Mouse (Mus musculus) embryonic facial prominence, embryonic 13.5 days (tissue): ENCODE data around the gene Cnih2. TPM values are rescaled to one million over a fixed set of nuclear protein-coding genes. Genes with fewer than 3 reads are reported as not detected.
A peak's percentile ranks its signal among the peaks of the same experiment; 100 is the strongest.

Experiments used
- ATAC-seq: fragments of 200-750 bp; cut with Nextera tagmentation; 2 replicates; pipeline ENCODE4 v1.8.0; 2017; ENCODE audit warnings: low read depth; ENCODE audit not compliant: insufficient number of reproducible peaks, insufficient read depth, low FRiP score, low TSS enrichment
- H3K27ac ChIP-seq: fragments of 300-500 bp; sonication (generic); 2 replicates; pipeline ENCODE4 v1.5.1; 2015; ENCODE audit warnings: moderate library complexity, mild to moderate bottlenecking, inconsistent platforms
- H3K27me3 ChIP-seq: fragments of 300-500 bp; sonication (generic); 2 replicates; pipeline ENCODE4 v1.6.1; 2015; ENCODE audit warnings: mild to moderate bottlenecking, inconsistent platforms
- H3K36me3 ChIP-seq: fragments of 300-500 bp; sonication (generic); 2 replicates; pipeline ENCODE4 v1.6.1; 2015; ENCODE audit warnings: mild to moderate bottlenecking, inconsistent platforms
- H3K4me1 ChIP-seq: fragments of 300-500 bp; sonication (generic); 2 replicates; pipeline ENCODE4 v1.6.1; 2015; ENCODE audit warnings: inconsistent platforms
- H3K4me2 ChIP-seq: fragments of 300-500 bp; sonication (generic); 2 replicates; pipeline ENCODE4 v1.6.1; 2015; ENCODE audit warnings: moderate library complexity, mild to moderate bottlenecking, inconsistent platforms
- H3K4me3 ChIP-seq: fragments of 300-500 bp; sonication (generic); 2 replicates; pipeline ENCODE4 v1.5.1; 2015; ENCODE audit warnings: mild to moderate bottlenecking, inconsistent platforms
- H3K9ac ChIP-seq: fragments of 300-500 bp; sonication (generic); 2 replicates; pipeline ENCODE4 v1.6.1; 2015; ENCODE audit warnings: mild to moderate bottlenecking, inconsistent platforms
- H3K9me3 ChIP-seq: fragments of 300-500 bp; sonication (generic); 2 replicates; pipeline ENCODE4 v1.6.1; 2016; ENCODE audit warnings: inconsistent platforms
- WGBS: fragments of 180-500 bp; shearing (Covaris S2); methylation state at CpG from one replicate; pipeline ENCODE4 v1.1.7; 2015; ENCODE audit warnings: mixed read lengths; 5-methylcytosine and 5-hydroxymethylcytosine counted together
- polyA plus RNA-seq: library from polyadenylated mRNA; unstranded; fragments of >200 nt; fragmentation: Nextera tagmentation; extraction: Ambion mirVana; gene quantifications from 2 replicates; pipeline ENCODE4 v1.2.1, GENCODE M21; 2015

Gene Cnih2
- polyA plus RNA-seq, 1 experiment from 2014 or later = 60.1 TPM

DNA sequence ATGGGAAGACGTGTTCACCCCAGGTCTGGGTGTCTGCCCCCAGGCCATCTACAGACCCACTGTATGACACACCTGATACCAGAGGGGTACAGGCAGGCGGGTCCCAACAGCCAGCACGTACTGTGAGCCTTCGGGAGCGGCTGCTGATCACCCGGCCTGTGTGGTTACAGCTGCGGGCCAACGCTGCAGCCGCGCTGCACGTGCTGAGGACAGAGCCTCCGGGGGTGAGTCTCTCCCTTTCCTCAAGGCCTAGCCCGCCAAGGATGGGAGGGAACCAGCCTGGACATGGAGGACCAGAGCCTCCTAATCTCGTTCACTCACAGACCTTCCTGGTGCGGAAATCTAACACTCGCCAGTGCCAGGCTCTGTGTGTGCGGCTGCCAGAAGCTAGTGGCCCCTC is 47.3 kb downstream of the Cnih2 start:
- Histone ChIP-seq H3K36me3 (peaks cover 35% of the 10 kb centered on the region), H3K9me3 (no peaks in the 10 kb centered on the region), H3K4me2 (peak overlapping the region; percentile 45), H3K27me3 (peaks cover 48% of the 10 kb centered on the region), H3K27ac (no peak overlapping the region), H3K4me3 (peak overlapping the region; percentile 24), H3K9ac (peak overlapping the region; percentile 54; the same call in 1 of the 2 replicates), H3K4me1 (peaks cover 24% of the 10 kb centered on the region)
- ATAC-seq = no peak
- WGBS = 7% methylated on average over 17 of the region's 17 CpGs

DNA sequence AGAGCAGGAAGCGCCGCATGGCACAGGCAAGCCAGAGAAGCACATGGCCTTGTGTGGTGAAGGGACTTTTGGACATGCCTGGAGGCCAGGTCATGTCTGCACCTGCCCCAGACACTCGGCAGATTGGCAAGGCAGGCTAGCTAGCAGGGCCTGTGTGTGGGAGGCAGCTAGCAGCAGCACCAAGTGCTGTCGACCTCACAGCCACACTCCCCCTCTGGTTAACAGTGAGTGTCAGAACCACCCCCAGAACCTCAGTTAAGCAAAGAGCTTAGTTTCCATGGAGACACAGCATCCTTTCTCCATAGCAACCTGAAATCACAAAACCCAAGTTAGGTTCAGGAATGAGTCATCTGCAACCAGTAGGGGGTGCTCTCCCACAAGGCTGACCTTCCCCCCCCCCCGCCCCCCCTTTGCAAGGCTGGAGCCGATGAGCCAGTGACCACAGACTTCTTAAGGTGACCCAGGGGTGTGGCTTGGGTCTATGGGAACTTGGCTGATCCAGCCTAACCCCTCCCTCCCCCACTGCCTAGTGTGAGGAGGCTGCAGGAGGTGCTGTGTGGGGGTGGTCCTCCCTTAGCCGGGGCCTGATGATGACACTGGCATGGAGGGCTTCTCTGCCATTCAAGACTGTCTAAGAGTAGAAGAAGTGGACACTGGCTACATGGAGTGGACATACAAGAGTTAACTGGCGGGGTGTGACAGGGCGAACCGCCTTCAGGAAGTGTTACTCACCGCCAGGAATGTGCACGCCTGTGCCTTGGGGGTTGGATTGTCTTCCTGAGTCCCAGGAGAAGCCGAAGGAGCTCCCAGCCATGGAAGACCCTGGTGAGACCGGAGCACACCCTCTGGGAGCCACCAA is 48.0 kb downstream of the Cnih2 start, which contains the start of gene Rin1:
Gene Rin1 (plus strand): TSS at position 435 of the 859 bp plus-strand sequence.
- H3K4me1 ChIP-seq = peaks cover 23% of the 10 kb centered on the region
- H3K4me3 ChIP-seq = peak within 1 kb of the TSS; percentile 24
- no peak within 1 kb of the TSS for H3K27ac ChIP-seq
- H3K9ac ChIP-seq = peak within 1 kb of the TSS; percentile 54
- H3K9me3 ChIP-seq = no peaks in the 10 kb centered on the region
- H3K27me3 ChIP-seq = peaks cover 48% of the 10 kb centered on the region
- 14% methylated on average over 13 of the region's 14 CpGs for WGBS
- H3K36me3 ChIP-seq = peaks cover 43% of the 10 kb centered on the region
- peak within 1 kb of the TSS; percentile 45 for H3K4me2 ChIP-seq
- no peak for ATAC-seq

DNA sequence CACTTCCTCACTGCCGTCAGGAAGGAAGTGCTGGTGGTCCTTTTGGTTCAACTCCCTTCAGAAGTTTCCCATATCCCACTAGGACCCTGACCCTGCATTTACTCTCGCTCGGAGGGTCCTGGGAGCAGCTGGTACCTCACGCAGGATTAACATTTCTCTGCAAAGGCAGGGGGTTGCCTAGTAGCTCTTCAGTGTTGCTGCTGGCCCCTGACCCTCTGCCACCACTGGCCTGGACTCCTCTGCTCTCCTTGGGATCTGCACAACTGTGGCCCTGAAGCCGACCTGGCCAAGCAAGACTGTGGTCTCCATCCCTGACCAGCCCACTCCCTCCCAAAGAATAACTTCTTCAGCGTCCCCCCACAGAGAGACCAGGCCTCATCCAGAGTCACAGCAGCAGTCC is 49.0 kb downstream of the Cnih2 start:
- no peak overlapping the region for H3K27ac ChIP-seq
- no peaks in the 10 kb centered on the region for H3K9me3 ChIP-seq
- H3K27me3 ChIP-seq = peaks cover 43% of the 10 kb centered on the region
- no peak overlapping the region for H3K4me3 ChIP-seq
- H3K4me1 ChIP-seq = peaks cover 23% of the 10 kb centered on the region
- H3K4me2 ChIP-seq = no peak overlapping the region
- 79% methylated on average over 6 of the region's 6 CpGs for WGBS
- ATAC-seq = no peak
- H3K9ac ChIP-seq = no peak overlapping the region
- peaks cover 43% of the 10 kb centered on the region for H3K36me3 ChIP-seq

DNA sequence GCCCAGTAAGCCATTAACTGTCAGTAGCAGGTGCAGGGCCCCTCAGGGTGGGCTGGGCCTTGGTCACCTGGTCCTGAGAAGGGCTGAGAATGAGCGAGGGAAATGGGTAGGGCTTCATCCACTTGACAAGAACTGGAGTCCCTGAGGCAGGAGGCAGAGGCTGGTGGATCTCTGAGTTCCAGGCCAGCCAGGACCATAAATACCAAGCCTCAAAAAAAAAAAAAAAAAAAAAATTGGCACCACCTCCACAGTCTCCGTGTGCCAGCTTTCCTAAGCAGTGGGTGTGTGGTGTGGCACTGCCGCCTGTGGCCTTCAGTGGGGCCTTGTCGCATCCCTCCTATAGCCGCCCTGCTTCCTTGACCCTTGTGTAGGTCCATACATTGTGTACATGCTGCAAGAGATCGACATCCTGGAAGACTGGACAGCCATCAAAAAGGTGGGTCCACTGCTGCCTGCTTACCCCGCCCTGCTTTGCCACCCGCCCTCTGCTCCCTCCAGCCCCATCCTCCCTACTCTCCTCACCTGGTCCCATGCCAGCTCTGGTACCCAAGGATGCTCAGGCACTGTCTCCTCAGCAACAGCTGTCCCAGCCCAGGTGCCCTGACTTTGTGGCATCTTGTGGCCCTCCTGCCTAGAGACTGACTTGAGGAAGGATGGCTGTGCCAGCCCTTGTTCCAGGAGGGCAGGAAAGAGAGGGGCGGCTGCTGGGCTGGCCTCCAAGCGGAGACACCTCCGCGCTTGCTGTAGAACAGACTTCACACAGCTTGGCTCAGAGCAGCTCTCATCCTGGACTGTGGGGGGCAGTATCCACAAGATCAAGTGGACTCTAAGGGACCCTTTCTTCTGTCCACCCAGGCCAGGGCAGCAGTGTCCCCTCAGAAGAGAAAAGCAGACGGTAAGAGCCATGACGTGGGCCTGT is 49.9 kb downstream of the Cnih2 start:
- no peak overlapping the region for H3K4me2 ChIP-seq
- no peak overlapping the region for H3K27ac ChIP-seq
- no peak for ATAC-seq
- peaks cover 23% of the 10 kb centered on the region for H3K4me1 ChIP-seq
- H3K4me3 ChIP-seq = no peak overlapping the region
- peaks cover 49% of the 10 kb centered on the region for H3K36me3 ChIP-seq
- 84% methylated on average over 14 of the region's 14 CpGs for WGBS
- peaks cover 36% of the 10 kb centered on the region for H3K27me3 ChIP-seq
- H3K9me3 ChIP-seq = no peaks in the 10 kb centered on the region
- no peak overlapping the region for H3K9ac ChIP-seq

DNA sequence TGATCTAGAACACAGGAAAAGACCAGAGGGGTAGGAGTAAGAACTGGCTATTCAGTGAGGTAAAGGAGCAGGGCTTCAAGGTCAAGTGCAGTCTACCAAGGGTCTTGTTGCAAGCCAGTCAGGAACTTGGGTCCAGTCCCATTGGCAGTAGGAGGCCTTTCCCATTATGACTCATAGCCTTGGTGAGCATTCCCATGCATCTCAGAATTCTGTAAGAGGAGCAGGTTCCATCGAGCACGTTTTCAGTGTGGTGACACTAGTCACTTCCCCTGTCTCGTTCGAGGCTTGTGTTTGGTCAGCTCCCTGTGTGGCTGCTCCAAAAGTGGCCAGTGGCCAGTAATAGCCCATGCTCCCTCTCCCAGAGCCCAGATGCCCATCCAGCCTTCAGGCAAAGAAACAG is 52.8 kb downstream of the Cnih2 start:
- Histone ChIP-seq H3K27ac (no peak overlapping the region), H3K9me3 (no peaks in the 10 kb centered on the region), H3K36me3 (peaks cover 60% of the 10 kb centered on the region), H3K4me1 (peaks cover 21% of the 10 kb centered on the region), H3K27me3 (peaks cover 8% of the 10 kb centered on the region), H3K4me2 (no peak overlapping the region), H3K4me3 (no peak overlapping the region), H3K9ac (no peak overlapping the region)
- ATAC-seq = no peak
- WGBS = 84% methylated on average over 4 of the region's 4 CpGs

Other genes starting within 250 kb of the Cnih2 start
- gene Ctsf, start 243.4 kb downstream of the Cnih2 start, polyA plus RNA-seq = 40.4 and 45.8 TPM in 2 replicates
- gene Actn3, start 220.6 kb downstream of the Cnih2 start, polyA plus RNA-seq = 5.1 and 6.3 TPM in 2 replicates
- 10.4 and 11.1 TPM in 2 replicates for gene Zdhhc24, start 219.9 kb downstream of the Cnih2 start, polyA plus RNA-seq
- 4.1 and 5.6 TPM in 2 replicates for gene Bbs1, start 191.9 kb downstream of the Cnih2 start, polyA plus RNA-seq
- 110 and 121 TPM in 2 replicates for gene Dpp3, start 170.2 kb downstream of the Cnih2 start, polyA plus RNA-seq
- 4.2 and 6.1 TPM in 2 replicates for gene Peli3, start 155.4 kb downstream of the Cnih2 start, polyA plus RNA-seq
- gene Mrpl11, start 136.4 kb downstream of the Cnih2 start, polyA plus RNA-seq = 117 and 118 TPM in 2 replicates
- gene Npas4, start 108.2 kb downstream of the Cnih2 start, polyA plus RNA-seq = not detected in 2 replicates
- gene Slc29a2, start 74.7 kb downstream of the Cnih2 start, polyA plus RNA-seq = 4.3 and 5.8 TPM in 2 replicates
- gene B4gat1, start 59.7 kb downstream of the Cnih2 start, polyA plus RNA-seq = 47.1 and 49.5 TPM in 2 replicates
- 2.3 and 3.5 TPM in 2 replicates for gene AC124502.3, start 59.6 kb downstream of the Cnih2 start, polyA plus RNA-seq
- gene Brms1, start 57.2 kb downstream of the Cnih2 start, polyA plus RNA-seq = 40.6 and 42.9 TPM in 2 replicates
- 0.99 and 1.5 TPM in 2 replicates for gene Rin1, start 48.0 kb downstream of the Cnih2 start, polyA plus RNA-seq
- 89.1 and 90.6 TPM in 2 replicates for gene Cd248, start 30.4 kb downstream of the Cnih2 start, polyA plus RNA-seq
- 2.6 and 4.6 TPM in 2 replicates for gene Tmem151a, start 13.0 kb downstream of the Cnih2 start, polyA plus RNA-seq
- 72.4 and 87.2 TPM in 2 replicates for gene Yif1a, start 10.0 kb downstream of the Cnih2 start, polyA plus RNA-seq
- gene Rab1b, start 8.6 kb upstream of the Cnih2 start, polyA plus RNA-seq = 234 and 262 TPM in 2 replicates
- 20.7 and 30.4 TPM in 2 replicates for gene Klc2, start 20.0 kb upstream of the Cnih2 start, polyA plus RNA-seq
- 28.7 and 29.8 TPM in 2 replicates for gene Pacs1, start 174.6 kb upstream of the Cnih2 start, polyA plus RNA-seq
- 404 and 414 TPM in 2 replicates for gene Sf3b2, start 196.9 kb upstream of the Cnih2 start, polyA plus RNA-seq
- 7.4 and 8.9 TPM in 2 replicates for gene Gal3st3, start 199.8 kb upstream of the Cnih2 start, polyA plus RNA-seq
- not detected in 2 replicates for gene Catsper1, start 237.2 kb upstream of the Cnih2 start, polyA plus RNA-seq